Mouse (Mus musculus) Patski (cell line): ENCODE data around the gene Igf2bp2. TPM values are rescaled to one million over a fixed set of nuclear protein-coding genes. Genes with fewer than 3 reads are reported as not detected.
A peak's percentile ranks its signal among the peaks of the same experiment; 100 is the strongest.

Experiments used
- ATAC-seq: fragments of 100-300 bp; one replicate; pipeline ENCODE4 v1.8.0; 2021
- CTCF ChIA-PET: fragments of 350-600 bp; sonication (Branson Sonifier 250); formaldehyde crosslinking; loops from one replicate; lab custom pipeline; 2022; ENCODE audit warnings: inconsistent platforms; lab: Charles Lee
- POLR2A ChIA-PET: fragments of 350-600 bp; sonication (Branson Sonifier 250); formaldehyde crosslinking; loops from one replicate; lab custom pipeline; 2022; ENCODE audit warnings: antibody characterized with exemption, inconsistent platforms; lab: Charles Lee
- DNase-seq: peaks from one replicate; pipeline ENCODE4 v3.0.0-alpha.2; 2011; ENCODE audit warnings: low read depth, low spot score
- H3K27me3 ChIP-seq: fragments of 371-371 bp; one replicate; pipeline ENCODE4 v1.5.1; 2021
- CTCF ChIP-seq: fragments of 100-300 bp; IDR thresholded peaks from one replicate; pipeline ENCODE4 v1.5.1; 2021
- in situ Hi-C: fragments of 300-500 bp; cut with MboI; formaldehyde crosslinking; loops from 3 replicates; pipeline ENCODE4 v1.11.1; 2018; ENCODE audit warnings: low pct_unique_long_range_greater_than_20kb, mixed read lengths
- polyA plus RNA-seq: library from polyadenylated mRNA; unstranded; gene quantifications from one replicate; pipeline ENCODE4 v1.2.3, GENCODE M21; 2021

The Igf2bp2 gene
- polyA plus RNA-seq, 1 experiment from 2014 or later: 30.7 TPM

DNA sequence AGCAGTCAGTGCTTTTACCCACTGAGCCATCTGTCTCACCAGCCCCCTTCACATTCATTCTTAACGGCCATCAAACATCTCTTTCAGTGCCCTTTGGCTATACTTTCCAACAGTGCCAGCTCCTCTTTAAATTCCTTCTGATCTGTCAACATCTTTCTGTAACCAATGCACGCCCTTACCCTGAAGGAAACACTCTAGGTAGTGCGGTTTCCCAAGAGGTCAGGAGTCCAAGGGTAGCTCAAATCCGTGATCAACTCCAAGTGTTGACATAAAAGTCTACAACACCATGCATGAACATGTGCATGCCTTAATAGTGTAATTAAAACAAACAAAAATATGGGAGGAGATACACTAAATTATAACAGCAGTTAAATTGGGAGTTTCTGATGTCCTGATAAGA lies 53.9 kb downstream of the Igf2bp2 start:
- TF ChIP-seq CTCF: no peak
- no peaks in the 10 kb centered on the region for H3K27me3 ChIP-seq
- ChIA-PET CTCF (interaction anchor here (0.7 to 2.5 kb wide), 4 partner anchors 10 to 33 kb away, joined by 3 to 13 read pairs (median 7); no protein-coding TSS in a partner anchor), POLR2A (interaction anchor here (1.7 kb wide), 1 partner anchor 42 kb away, joined by 7 read pairs; no protein-coding TSS in a partner anchor)
- in situ Hi-C loops: loop anchor here (5.0 to 10.0 kb wide), 2 partner anchors 133 to 156 kb away; partner anchors contain the start of gene Tra2b
- no peak for DNase-seq
- no peak for ATAC-seq

- peak; percentile 72 for TF ChIP-seq CTCF
- ATAC-seq: peak; percentile 88
- H3K27me3 ChIP-seq: no peaks in the 10 kb centered on the region
- DNase-seq: peak; percentile 77
- in situ Hi-C loops: loop anchor here (5.0 to 10.0 kb wide), 2 partner anchors 134 to 157 kb away; partner anchors contain the start of gene Tra2b
- ChIA-PET POLR2A (interaction anchor here (1.7 kb wide), 1 partner anchor 43 kb away, joined by 7 read pairs; no protein-coding TSS in a partner anchor), CTCF (interaction anchor here (0.7 to 2.5 kb wide), 10 partner anchors 11 to 268 kb away, joined by 3 to 13 read pairs (median 3); no protein-coding TSS in a partner anchor)
Observed at GRCm38 (mm10) chr16:22107897-22108516, 55.1 kb downstream of the Igf2bp2 start.

- no peak for ATAC-seq
- ChIA-PET POLR2A (no interaction called here), CTCF (no interaction called here)
- no peak for DNase-seq
- H3K27me3 ChIP-seq: no peaks in the 10 kb centered on the region
- in situ Hi-C loops: loop anchor here (5.0 to 10.0 kb wide), 2 partner anchors 136 to 159 kb away; partner anchors contain the start of gene Tra2b
- peak; percentile 40 for TF ChIP-seq CTCF
Observed at GRCm38 (mm10) chr16:22106012-22106584, 57.0 kb downstream of the Igf2bp2 start.

- ChIA-PET CTCF (no interaction called here), POLR2A (no interaction called here)
- no peak for DNase-seq
- in situ Hi-C loops: loop anchor here (10.0 kb wide), 1 partner anchor 165 kb away; the partner anchor contains the start of gene Tra2b
- no peaks in the 10 kb centered on the region for H3K27me3 ChIP-seq
- TF ChIP-seq CTCF: peak; percentile 43
- ATAC-seq: no peak
Observed at GRCm38 (mm10) chr16:22100067-22100466, 63.0 kb downstream of the Igf2bp2 start.

DNA sequence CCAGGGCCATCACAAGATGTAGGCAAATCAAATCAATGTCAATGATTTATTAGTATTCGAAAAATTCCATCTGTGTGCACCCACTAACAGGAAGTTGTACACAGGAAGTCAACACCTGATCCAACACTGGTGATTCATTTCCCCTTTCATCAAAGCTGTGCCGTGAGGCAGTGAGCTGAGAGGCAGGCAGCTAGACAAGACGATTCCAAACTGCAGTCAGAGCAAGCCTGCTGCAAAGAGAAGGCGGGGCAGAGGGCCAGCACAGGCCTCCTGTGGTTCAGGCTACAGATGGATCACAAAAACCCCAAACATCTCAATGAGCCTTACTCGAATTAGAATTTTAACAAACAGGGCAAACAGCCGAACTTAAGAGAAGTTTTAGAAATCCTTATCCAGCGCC lies 65.4 kb downstream of the Igf2bp2 start:
- no peak for TF ChIP-seq CTCF
- CTCF ChIA-PET: interaction anchor here (0.7 kb wide), 1 partner anchor 143 kb away, joined by 3 read pairs; no protein-coding TSS in a partner anchor
- DNase-seq: no peak
- no peak for ATAC-seq
- POLR2A ChIA-PET: no interaction called here
- no peaks in the 10 kb centered on the region for H3K27me3 ChIP-seq
- in situ Hi-C loops: loop anchor here (25.0 kb wide), 1 partner anchor 440 kb away; no protein-coding TSS in a partner anchor

GRCm38 (mm10) chr16:22095751-22096150 lies 67.3 kb downstream of the Igf2bp2 start:
- in situ Hi-C loops: loop anchor here (25.0 kb wide), 1 partner anchor 442 kb away; no protein-coding TSS in a partner anchor
- ChIA-PET CTCF (no interaction called here), POLR2A (interaction anchor here (0.5 kb wide), 1 partner anchor 36 kb away, joined by 7 read pairs; no protein-coding TSS in a partner anchor)
- no peaks in the 10 kb centered on the region for H3K27me3 ChIP-seq
- DNase-seq: no peak
- ATAC-seq: no peak
- no peak for TF ChIP-seq CTCF

DNA sequence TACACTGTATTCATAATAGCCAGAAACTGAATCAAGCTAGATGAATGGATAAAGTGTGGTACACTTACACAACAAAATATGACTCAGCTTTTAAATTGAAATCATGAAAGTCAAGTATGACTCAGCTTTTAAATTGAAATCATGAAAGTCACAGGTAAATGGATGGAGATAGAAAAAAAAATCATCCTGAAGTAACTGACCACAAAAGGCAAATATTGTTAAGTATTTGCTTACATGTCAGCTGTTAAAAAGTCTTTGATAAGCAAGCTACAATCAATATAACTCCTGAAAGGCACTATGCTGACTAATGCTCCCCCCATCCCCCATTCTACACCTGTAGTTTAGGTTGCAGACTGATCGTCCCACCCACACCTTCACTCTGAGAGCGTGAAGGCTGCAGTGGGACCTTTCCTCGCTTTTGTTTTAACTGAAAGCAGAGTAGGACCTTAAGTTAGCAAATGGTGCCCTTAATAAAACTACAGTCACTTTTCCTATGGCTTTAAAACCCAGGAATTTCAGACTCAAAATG lies 71.8 kb downstream of the Igf2bp2 start:
- no peak for TF ChIP-seq CTCF
- ATAC-seq (no peak), DNase-seq (no peak)
- POLR2A ChIA-PET: no interaction called here
- H3K27me3 ChIP-seq: no peaks in the 10 kb centered on the region
- in situ Hi-C loops: loop anchor here (25.0 kb wide), 1 partner anchor 446 kb away; no protein-coding TSS in a partner anchor
- CTCF ChIA-PET: interaction anchor here (1.0 kb wide), 1 partner anchor 17 kb away, joined by 5 read pairs; no protein-coding TSS in a partner anchor

DNA sequence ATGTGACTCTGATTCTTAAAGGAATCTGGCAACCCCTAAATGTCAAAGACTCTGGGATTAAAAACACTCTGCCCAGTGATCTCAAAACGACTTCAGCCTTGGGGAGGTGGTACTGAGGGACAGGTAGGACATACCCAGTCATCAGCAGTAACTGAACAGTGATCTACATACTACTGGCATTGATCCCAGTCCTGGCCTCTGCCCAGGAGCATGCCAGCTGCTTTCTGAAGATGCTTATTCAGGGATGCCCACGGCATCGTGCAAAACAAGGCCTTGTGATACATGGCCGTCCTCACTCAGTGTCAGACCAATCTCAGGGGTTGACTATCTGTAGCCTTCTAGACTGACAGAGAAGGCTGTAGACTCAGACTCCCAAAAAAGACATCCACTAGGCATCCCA lies 77.7 kb downstream of the Igf2bp2 start:
- no peak for ATAC-seq

DNA sequence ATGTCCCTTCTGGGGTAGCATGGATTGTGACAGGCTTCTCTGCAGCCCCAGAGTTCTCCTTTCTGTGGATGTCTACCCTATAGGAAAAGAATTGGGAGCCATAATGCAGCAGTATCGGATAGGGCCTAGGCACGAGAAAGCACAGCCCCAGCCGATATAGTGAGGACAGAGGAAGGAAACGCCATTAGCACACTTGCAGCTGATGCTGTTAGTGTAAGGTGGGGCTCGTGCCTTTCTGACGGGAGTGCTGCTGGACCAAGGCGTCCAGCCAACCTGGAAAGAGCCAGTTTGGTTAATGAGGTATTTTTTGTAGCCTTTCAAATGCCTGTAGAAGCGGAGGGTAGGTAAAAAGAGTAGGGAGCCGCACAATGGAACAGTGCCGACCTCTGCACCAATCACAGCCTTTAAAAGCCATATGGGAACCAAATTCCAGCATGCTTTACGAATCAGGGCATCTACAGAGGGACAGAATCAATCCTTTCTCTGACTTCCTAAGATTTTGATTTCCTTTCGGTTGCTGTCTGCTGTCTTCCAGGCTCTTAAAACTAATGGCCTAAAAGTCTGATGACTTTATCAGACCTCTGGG lies 82.9 kb downstream of the Igf2bp2 start:
- no peaks in the 10 kb centered on the region for H3K27me3 ChIP-seq
- no peak for TF ChIP-seq CTCF
- CTCF ChIA-PET: no interaction called here
- no peak for ATAC-seq
- in situ Hi-C loops: loop anchor here (25.0 kb wide), 1 partner anchor 457 kb away; no protein-coding TSS in a partner anchor
- DNase-seq: no peak
- POLR2A ChIA-PET: no interaction called here

More for the DNA sequence above, 77.7 kb downstream of the Igf2bp2 start:
- no peaks in the 10 kb centered on the region for H3K27me3 ChIP-seq
- ChIA-PET POLR2A (no interaction called here), CTCF (no interaction called here)
- in situ Hi-C loops: loop anchor here (25.0 kb wide), 1 partner anchor 452 kb away; no protein-coding TSS in a partner anchor
- DNase-seq: no peak
- no peak for TF ChIP-seq CTCF

DNA sequence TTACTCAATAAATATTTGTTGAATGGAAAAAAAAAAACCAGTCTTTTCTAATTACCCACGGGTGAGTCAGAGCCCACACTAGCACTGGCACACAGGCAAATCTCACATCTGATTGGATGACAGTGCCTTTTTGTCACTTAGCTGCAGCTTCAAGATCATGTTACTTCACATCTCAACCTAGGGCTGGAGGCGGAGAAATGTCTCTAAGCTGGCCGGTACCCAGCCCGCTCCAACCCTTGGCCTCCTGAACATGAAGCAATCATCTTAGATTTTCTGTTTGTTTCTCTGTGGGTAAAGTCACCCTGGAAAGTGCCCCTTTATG lies 86.5 kb downstream of the Igf2bp2 start:
- ATAC-seq (no peak), DNase-seq (no peak)
- no peaks in the 10 kb centered on the region for H3K27me3 ChIP-seq
- CTCF ChIA-PET: no interaction called here
- in situ Hi-C loops: loop anchor here (25.0 kb wide), 1 partner anchor 461 kb away; no protein-coding TSS in a partner anchor
- POLR2A ChIA-PET: no interaction called here
- TF ChIP-seq CTCF: no peak
